Mouse (Mus musculus) E14TG2a.4 (cell line): ENCODE data around the gene Gls.

ENCODE experiments used
- CTCF ChIP-seq: conservative IDR thresholded peaks from 2 replicates; pipeline ENCODE4 v1.5.1; 2014; ENCODE audit warnings: low read length
- POU5F1 ChIP-seq: IDR thresholded peaks from 2 replicates; pipeline ENCODE4 v1.6.1; 2014; ENCODE audit warnings: low read length, borderline replicate concordance

GRCm38 (mm10) chr1:52142117-52142516 is 90.9 kb downstream of the Gls start:
- no peak for TF ChIP-seq CTCF
- no peak for TF ChIP-seq POU5F1
